Mouse (Mus musculus): ENCODE results near the gene Amph.
A peak's percentile ranks its signal among the peaks of the same experiment; 100 is the strongest.
"Not testable (repeated sequence)": the region's sequence is repeated elsewhere in the genome, so short reads cannot be mapped to it uniquely, and the experiment has no call there.

Gene Amph

DNA sequence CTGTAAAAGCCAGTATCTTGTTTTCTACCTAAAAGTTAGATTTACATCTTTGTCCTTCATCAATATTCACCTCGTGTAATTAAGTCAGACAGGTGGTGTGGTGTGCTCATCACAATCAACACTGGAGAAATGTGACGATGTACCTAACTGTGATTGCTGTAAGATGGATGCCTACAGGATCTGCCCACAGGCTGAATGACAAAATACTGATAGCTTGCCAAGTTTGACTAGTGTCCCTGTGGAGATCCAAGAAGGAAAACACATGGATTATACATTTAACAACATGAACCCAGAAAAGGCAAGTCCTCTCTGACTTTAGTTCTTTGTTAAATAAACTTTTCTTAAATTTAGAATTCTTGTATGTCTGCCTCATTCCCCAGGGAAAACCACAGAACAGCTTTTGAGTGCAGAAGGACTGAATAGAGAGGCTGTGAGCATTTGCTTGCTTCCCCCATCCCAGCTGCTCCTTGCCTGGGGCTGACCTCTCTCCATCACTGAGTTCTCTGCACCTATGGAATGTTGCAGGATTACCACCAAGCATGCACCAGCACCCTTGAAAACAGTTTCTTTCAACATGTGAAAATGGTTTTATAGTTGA is 77.2 kb downstream of the Amph start:
- DNase-seq (ENCODE audit: low read depth in 2 of 2, low spot score in 2 of 2), result no peak

DNA sequence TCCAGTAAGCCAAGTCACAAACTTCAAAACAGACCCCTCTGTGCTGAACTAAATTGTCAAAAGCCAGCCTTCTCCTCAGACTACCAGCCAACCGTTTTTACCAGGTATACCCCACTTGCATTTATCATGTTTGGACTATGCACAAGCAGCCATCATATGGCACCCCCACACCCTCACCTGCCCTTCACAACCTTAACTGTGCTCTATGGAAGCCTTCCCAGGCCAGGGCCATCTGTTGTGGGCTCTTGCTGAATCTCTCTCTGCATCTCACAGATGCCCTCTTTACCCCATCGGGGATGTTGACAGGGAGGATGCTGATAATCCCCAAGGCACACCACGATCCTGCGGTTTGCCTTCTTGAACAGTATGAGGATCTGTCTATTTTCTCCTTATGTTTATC is 77.9 kb downstream of the Amph start:
- DNase-seq (ENCODE audit: low read depth in 2 of 2, low spot score in 2 of 2), result no peak

DNA sequence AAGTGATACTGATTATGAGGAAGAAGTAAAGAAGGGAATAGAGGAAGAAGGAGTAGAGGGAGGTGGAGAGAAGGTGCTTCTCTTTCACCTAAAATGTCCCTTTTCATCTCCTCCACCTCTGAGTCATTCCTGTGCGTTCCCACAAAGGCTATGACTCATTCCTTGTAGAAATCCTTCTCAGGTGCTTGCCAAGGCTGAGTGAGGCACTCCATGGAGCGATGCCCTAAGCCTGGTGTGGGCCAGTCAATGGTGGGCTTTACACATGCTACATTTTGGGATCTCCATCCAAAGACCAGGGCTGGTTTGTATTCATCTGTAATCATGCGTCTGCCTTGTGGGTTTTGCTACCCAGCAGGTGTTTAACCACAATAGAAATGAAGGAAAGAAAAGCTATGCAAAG is 78.9 kb downstream of the Amph start:
- no peak for DNase-seq (ENCODE audit: low read depth in 2 of 2, low spot score in 2 of 2)

DNA sequence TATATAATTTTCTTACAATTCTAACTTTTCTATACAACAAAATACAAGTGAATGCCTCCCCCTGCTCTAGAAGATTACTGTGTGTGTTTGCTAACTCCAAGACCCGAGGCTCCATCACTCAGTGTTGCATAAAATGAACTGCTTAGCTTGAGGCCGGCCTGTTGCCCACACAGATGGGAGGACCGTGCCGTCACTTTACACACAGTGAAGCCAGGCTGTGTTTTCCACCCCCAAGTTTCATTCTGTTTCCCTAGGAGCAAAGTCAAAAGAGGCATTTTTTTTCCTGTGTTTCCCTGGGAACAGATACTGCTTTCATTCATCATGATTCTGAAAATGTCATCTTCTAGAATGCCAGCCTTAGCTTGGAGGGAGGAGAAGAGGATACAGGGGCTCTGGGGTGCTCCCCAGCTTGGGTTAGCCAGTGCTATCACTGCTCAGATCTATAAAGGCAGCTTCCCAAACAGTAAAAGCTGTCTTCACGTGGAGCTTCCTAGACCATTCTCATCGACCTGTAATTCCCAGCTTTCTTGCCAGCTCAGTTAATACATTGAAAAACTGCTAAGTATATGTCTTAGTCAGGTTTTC is 79.9 kb downstream of the Amph start:
- no peak for DNase-seq (ENCODE audit: low read depth in 2 of 2, low spot score in 2 of 2)

DNA sequence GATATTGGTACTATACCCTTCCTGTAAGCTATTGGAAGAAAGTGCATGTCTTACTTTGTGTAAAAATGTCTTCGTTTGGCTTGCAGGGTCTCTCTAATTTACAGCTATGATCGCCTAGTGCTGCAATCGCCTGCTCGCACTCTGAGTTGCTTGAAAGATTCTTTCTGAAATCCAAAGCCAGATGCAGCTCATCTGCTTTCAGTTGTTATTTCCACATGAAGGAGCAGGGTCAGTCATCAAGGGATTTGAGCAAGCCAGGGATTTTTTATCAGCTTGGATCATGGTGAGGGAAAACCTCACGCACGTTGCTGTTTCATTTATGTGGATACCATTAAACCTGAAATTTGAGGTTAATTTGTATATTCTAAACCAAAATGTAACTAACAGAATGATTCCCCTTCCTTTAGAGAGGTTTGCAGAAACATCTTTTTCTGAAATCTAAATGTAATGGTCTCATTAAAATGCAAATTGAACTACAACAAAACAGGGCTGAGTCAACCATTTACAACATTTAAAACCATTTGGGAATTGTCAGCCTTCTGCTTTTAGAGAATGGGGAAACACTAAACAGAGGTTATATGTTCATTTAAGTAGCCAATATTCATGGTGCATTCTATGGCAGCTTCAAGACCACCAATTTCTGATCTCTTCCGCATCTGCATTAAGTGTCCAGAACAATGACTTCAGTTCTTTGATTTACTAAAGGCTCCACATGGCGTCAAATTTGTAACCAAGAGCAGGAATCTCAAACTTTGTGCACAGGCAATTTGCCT is 84.1 kb downstream of the Amph start:
- DNase-seq (ENCODE audit: low read depth in 2 of 2, low spot score in 2 of 2), result no peak

DNA sequence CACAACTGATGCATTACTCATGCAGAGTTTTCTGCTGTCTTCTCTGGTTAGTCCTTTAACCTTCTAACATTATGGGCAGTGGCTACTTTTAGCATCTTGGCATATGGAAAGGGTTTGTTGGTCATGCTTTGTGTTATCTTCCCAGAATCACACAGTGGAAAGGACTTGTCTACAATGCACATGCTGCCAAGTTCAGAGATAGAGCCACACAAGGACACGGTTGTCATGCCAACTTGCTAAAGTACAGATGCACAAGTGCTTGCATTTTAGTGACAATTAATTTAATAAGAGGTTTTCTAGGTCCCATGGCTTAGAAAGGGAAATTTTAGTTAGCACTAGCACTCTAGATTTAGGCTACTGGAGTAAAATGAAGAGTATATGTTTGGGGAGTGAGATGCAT is 104.1 kb downstream of the Amph start:
- no peak for DNase-seq (ENCODE audit: low read depth in 2 of 2, low spot score in 2 of 2)

DNA sequence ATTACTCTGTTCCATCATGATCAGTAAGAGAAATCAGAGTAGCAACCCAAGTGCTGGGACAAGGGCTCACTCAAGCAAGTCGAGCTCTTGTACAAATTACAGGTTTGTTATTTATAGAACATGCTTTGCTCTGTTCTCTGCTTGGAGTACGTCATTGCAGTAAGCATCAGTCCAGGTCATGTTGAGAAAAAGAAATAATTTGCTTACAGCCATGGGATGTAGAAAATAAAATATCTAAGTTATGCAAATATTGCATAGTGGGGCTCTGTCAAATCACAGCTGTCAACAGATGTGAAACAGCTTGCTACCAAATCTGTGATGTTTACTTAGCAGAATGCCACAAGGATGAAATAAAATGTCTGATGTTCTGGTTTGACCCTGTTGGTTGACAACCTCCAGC is 106.5 kb downstream of the Amph start:
- DNase-seq (ENCODE audit: low read depth in 2 of 2, low spot score in 2 of 2), result no peak

DNA sequence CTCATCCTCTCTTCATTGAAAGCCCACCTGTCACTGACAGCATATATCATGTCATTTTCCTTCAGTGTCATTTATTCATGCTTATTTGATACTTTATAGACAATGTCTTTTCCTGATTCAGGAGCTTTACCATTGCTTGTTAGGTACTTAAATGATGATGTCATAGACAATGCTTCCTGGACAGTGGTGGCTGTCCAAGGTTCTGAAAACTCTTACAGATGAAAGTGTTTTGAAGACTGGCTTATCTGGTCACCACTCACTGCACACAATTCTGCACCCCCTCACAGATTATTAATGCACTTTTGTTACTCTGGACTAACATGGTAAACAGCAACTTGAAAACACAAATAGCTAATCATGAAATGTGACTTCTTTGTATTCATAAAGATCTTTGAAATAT is 124.3 kb downstream of the Amph start:
- no peak for DNase-seq (ENCODE audit: low read depth in 2 of 2, low spot score in 2 of 2)

DNA sequence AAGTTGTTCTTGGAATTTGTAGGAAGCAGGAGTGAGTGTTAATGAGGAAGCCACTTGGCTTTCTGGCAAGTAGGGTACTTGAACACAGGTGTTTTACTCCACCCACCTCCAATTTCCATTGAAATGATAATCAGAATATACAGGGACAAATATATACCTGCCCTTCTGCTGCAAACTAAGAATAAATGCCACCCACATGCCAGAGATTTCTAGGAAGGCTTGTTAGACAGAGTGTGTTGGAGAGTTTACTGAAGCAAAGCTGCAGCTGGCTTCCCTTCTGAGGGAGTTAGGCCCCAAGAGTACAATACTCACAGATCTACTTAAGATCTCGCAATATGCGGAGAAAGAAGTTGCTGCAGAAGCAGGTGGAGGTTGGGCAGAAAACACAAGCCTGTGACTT is 129.4 kb downstream of the Amph start:
- DNase-seq (ENCODE audit: low read depth in 2 of 2, low spot score in 2 of 2), result no peak

DNA sequence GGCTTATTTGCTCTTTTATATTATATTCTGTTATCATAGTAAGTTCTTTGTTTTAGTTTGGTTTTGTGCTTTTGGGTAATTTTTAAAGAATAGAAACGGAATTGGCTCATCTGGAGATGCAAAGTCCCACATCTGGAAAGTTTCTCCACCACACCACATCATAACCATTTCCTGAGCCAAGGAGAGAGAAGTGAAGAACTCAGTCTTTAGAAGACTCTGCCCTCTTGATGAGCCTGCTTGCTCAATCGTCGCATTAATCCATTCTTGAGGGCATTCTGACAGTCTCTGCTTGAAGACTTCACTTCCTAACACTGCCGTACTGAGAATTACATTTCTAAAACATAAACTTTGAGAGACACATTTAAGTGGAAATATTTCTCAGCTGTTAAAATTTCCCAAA is 133.9 kb downstream of the Amph start:
- DNase-seq (ENCODE audit: low read depth in 2 of 2, low spot score in 2 of 2), result no peak

DNA sequence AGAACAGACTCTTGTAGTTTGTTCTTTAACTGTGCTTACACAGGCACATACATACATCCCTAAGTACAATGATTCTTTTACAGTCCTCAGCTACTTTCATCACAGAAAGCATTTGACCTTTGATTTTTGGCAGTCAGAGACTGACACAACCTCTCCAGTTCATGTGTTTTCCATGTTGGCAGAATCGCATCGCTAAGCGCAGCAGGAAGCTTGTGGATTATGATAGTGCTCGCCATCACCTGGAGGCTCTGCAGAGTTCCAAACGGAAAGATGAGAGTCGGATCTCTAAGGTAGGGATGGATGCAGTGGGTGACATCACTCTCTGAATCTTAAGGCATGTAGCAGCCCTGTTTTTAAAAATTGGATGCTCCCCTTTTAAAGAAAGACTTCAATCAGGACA is 146.6 kb downstream of the Amph start:
- DNase-seq (ENCODE audit: low read depth in 2 of 2, low spot score in 2 of 2), result no peak

DNA sequence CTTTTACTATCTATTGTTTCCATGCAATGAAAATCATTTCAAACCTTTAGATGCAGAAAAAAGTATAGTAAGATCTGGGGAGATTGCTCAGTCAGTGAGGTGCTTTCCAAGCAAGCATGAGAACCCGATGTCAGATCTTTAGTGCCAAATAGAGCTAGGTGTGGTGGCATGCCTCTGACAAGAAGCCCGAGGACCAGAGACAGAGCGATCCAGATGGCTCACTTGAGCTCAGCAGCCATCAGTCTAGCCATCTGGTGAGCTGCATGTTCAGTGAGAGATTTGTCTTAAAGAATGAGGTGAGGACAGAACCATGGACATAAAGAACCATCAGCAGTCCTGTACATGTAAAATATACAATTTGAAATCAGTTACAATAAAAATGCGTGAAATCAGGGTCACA is 149.1 kb downstream of the Amph start:
- DNase-seq (ENCODE audit: low read depth in 2 of 2, low spot score in 2 of 2), result no peak

DNA sequence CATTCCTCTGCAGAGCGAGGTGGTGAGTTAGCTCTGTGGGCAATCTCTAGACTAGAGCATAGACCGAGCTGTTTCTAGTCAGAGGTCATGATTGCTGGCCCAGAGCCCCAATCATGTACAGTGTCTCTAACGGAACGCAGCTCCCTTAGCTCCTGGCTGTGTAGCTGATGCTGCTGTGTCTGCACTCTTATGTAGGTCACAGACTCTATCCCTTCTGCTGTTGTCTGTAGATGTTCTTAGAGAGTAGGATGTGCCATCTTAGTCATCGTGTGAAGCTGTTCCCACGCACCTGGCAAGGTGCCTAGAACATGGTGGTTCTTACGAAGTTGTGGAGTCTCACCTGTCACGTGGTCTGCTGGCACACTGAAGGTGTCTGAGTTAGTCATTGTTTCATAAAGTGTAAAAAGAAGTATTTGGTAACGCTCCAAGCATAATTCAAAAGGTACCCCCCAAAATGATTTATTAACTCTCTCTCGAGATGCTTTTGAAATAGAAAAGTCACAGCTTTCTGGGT is 153.9 kb downstream of the Amph start:
- DNase-seq (ENCODE audit: low read depth in 2 of 2, low spot score in 2 of 2), result no peak

DNA sequence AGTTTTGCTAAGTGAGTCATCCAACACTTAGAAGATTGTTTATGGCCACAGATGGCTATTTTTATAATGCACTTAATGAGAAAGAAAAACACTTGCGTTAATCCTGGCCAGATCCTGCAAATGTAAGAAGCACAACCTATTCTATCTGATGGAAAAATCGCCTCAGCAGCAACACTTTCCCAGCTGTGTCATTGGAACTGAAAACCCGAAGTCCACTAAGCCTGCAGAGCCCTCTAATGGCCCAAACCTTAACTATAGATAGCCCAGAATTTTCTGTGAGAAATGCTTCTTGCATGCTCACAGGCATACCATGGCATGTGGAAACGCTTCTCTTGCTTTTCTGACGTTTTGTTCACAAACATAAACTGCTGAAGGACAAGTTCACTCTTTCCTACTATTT is 158.4 kb downstream of the Amph start:
- DNase-seq (ENCODE audit: low read depth in 2 of 2, low spot score in 2 of 2), result no peak

DNA sequence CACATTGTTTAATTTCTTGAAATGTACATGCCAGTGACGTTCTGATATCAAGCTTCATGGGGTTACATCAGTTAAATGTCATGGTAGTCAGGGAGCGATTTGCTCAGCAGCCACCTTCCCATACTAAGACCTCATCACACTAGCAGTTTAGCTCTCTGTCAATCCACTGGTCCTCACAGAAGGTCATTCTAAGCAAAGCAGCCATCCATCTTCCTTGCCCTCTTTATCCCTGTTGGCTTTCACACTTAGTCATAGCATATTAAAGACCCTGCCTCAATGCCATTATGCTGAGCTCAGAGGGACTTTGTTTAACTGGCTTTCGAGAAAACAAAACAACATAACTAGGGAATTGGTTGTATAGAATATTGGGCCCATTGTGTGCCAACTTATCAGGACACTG is 161.3 kb downstream of the Amph start:
- no peak for DNase-seq (ENCODE audit: low read depth in 2 of 2, low spot score in 2 of 2)

DNA sequence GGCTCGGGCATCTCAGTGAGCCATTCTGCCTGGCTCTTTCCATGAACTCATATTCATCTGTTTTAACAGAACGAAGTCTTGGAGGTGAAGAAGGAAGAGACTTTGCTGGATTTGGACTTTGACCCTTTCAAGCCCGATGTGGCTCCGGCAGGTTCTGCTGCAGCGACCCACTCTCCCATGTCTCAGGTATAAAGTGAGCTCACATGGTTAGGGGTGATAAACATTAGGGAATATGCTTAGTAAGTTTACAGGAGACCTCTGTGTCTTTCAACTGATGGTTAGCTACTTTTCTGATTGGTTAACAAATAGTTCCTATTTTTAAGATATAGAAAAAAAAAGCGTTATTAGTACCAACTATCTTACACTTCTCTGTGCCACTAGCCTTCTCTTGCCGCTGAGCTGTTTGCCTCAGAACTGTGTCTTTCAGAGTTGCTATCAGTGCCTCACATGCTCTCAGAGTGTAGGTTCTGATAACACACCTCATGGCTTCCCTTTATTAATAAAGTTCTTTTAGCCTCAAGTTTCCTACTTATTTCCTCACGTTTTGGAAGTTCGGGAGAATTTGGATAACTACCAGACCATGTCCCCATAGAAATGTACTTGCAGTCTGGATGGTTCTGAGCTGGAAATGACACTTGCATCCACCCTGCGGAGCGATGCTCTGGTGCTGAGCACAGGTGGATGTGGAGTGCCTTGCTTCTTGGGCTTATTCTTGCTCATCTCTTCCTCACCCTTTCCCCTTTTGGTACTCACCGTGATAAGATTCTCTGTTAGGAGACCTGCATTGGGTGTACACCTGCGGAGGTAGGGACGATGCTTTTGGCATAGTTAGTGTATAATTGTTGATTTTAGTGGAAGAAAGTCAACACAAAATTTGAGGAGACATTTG is 165.3 kb downstream of the Amph start:
- no peak for DNase-seq (ENCODE audit: low read depth in 2 of 2, low spot score in 2 of 2)

DNA sequence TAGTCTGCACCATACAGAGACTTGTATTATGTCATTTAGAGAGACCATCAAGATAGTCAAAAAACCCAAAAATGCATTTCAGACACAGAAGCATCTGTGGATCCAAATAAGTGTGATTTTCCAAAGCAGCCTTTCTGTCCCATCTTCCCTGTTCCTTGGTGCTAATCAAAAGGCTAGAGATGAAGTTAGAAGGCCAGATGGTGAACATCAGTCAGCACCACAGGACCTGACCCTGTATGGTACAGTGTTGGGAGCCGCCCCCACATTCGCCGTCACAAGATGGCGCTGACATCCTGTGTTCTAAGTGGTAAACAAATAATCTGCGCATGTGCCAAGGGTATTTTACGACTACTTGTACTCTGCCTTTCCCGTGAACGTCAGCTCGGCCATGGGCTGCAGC is 166.8 kb downstream of the Amph start:
- not testable (repeated sequence) for DNase-seq (ENCODE audit: low read depth in 2 of 2, low spot score in 2 of 2)

DNA sequence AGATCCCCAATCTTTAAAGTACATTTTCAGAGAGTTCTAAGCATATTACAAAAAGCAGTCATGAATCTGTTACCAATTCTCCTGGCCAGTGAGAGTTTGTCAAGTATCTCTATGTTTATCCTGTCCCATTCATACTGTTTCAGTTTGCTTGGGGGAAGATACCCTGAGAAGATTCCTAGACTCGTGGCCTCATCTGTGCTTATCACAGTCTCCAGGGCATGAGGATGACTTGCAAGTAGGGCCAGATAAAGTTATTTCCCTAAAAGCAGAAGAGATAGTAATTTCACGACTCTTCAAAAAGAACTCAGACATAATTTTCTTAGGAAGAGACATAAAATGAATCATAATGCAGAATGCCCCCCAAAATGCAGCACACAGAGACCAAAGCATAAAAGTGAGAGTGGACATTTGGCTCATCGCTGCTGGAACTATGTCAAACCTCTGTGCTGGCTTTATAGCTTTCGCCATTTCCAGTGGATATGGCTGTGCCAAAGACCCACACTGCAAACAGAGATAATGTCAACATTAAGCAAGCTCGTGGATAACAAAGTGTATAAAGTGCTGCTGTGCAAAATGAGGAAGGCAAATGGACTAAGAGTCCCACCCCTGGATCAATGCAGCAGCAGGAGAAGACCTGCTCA is 179.0 kb downstream of the Amph start:
- DNase-seq (ENCODE audit: low read depth in 2 of 2, low spot score in 2 of 2), result no peak

DNA sequence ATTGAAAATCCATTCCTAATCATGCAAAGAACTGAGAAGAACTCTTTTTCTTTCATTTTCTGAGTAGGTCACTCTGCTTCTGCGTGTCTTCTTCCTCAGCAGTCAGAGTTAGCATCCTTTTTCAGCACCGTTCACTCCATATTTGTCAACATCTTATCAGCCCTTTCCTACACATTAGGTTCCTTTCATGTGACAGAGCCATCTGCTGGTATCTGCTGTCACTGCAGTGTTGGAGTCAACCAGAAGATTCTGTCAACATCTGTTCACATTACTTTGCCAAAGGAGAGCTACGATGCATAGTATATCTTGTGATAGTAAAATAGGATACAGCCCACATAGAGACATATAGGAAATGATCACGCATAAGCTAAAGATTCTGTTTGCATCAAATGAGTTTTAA is 185.8 kb downstream of the Amph start:
- DNase-seq (ENCODE audit: low read depth in 2 of 2, low spot score in 2 of 2), result peak in 1 of 2 experiments; percentile 7

DNA sequence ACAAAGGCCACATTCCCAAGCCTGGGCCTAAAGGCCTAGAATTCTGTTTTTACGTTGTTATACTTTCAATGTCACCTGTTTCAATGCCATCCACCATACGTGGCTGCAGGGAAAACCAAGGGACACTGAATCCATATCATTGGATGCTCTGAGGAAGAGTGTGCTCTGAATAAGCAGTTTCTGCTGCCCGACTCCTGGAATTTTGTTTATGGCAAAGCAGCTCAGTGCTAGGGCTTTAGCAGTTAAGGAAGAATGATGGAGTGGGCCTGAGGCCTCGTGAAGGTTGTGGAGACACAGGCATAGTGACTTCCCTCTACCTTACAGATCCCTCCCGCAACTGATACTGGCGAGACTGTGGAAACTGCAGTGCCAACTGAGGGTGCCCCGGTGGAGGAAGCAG is 189.2 kb downstream of the Amph start:
- DNase-seq (ENCODE audit: low read depth in 2 of 2, low spot score in 2 of 2), result no peak

DNA sequence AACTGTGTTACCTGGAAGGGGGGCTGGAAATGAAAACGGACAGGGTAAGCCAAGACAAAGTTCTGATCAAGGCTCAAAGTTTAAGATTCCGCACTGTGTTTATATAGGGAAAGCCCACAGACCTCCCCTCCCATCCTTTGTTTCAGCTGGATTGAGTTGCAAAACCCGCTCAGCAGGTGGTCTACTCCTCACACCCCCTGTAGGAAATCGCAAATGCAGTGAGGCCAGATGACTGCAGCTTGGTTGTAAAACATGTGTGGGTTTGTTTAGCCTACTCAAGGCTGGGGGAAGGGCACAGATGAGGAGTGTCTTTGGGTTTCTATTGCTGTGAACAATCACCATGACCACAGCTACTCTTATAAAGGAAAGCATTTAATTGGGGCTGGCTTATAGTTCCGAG is 189.9 kb downstream of the Amph start:
- no peak for DNase-seq (ENCODE audit: low read depth in 2 of 2, low spot score in 2 of 2)
